Mouse (Mus musculus) leukemia stem cell, adult 10-12 weeks (primary cell): ENCODE measurements around the gene Cib4. TPM values are rescaled to one million over a fixed set of nuclear protein-coding genes. Genes with fewer than 3 reads are reported as not detected.

Source experiments
- polyA plus RNA-seq: library from polyadenylated mRNA; stranded (reverse); fragments of >175 nt; gene quantifications from 2 replicates; pipeline ENCODE4 v1.2.3, GENCODE M21; 2012; ENCODE audit warnings: low replicate concordance

The Cib4 gene
- not detected in 2 replicates for polyA plus RNA-seq

DNA sequence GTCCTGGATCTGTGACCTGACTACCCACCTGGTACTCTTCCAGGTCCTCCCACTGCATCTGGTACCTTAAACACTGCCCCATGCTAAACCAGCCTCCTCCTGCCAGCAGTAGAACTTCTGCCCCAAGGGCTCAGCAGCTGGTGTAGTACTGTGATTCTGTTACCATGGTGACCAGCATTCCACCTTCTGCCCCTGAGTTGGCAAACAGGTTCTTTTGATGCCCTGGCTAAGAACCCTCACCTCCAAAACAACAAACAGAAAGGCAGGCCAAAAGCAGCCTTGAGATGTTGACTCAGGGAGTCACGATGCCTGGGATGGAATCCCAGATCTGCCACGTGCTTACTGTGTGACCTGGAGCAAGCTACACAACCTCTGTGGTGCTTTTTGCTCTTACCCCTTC lies at the start of gene Cib4:
TSS of gene Cib4 (minus strand) at position 139 of the 400 bp plus-strand sequence.

GRCm38 (mm10) chr5:30587681-30588300 lies 42.2 kb upstream of the Cib4 start, which contains the start of gene Kcnk3:
Gene Kcnk3, plus strand, starts transcription at chr5:30588170.

GRCm38 (mm10) chr5:30465861-30466260 lies 79.8 kb downstream of the Cib4 start, which contains the start of gene 1700001C02Rik:
Gene 1700001C02Rik, plus strand, starts transcription at chr5:30466047.

GRCm38 (mm10) chr5:30461821-30462220 lies 83.8 kb downstream of the Cib4 start, which contains the start of gene Otof:
Gene Otof, minus strand, starts transcription at chr5:30461932.

Other genes starting within 250 kb of the Cib4 start
- gene Otof, start 83.9 kb downstream of the Cib4 start, polyA plus RNA-seq: not detected in 2 replicates
- gene 1700001C02Rik, start 79.8 kb downstream of the Cib4 start, polyA plus RNA-seq: not detected in 2 replicates
- gene Kcnk3, start 42.3 kb upstream of the Cib4 start, polyA plus RNA-seq: 0.05 and 0.12 TPM in 2 replicates
- gene Slc35f6, start 102.1 kb upstream of the Cib4 start, polyA plus RNA-seq: 11.0 and 36.3 TPM in 2 replicates
- 397 and 536 TPM in 2 replicates for gene Cenpa, start 120.9 kb upstream of the Cib4 start, polyA plus RNA-seq
- 0.19 and 0.23 TPM in 2 replicates for gene Dpysl5, start 165.7 kb upstream of the Cib4 start, polyA plus RNA-seq